Mouse (Mus musculus) stomach, embryonic 15.5 days (tissue): ENCODE data around the gene Utp11. TPM values are rescaled to one million over a fixed set of nuclear protein-coding genes. Genes with fewer than 3 reads are reported as not detected.

Experiments
- ATAC-seq: fragments of 200-750 bp; cut with Nextera tagmentation; 2 replicates; pipeline ENCODE4 v1.8.0; 2017; ENCODE audit warnings: low read depth, moderate number of reproducible peaks, moderate TSS enrichment; ENCODE audit not compliant: insufficient read depth, low FRiP score
- H3K27ac ChIP-seq: fragments of 300-500 bp; sonication (generic); 2 replicates; pipeline ENCODE4 v1.5.1; 2015; ENCODE audit warnings: mild to moderate bottlenecking, inconsistent platforms
- H3K27me3 ChIP-seq: fragments of 300-500 bp; sonication (generic); replicated peaks from 2 replicates; pipeline ENCODE4 v1.6.1; 2015; ENCODE audit warnings: inconsistent platforms
- H3K36me3 ChIP-seq: fragments of 300-500 bp; sonication (generic); 2 replicates; pipeline ENCODE4 v1.6.1; 2015; ENCODE audit warnings: inconsistent platforms
- H3K4me1 ChIP-seq: fragments of 300-500 bp; sonication (generic); 2 replicates; pipeline ENCODE4 v1.6.1; 2015; ENCODE audit warnings: inconsistent platforms
- H3K4me2 ChIP-seq: fragments of 300-500 bp; sonication (generic); 2 replicates; pipeline ENCODE4 v1.6.1; 2015; ENCODE audit warnings: mild to moderate bottlenecking, inconsistent platforms
- H3K4me3 ChIP-seq: fragments of 300-500 bp; sonication (generic); replicated peaks from 2 replicates; pipeline ENCODE4 v1.5.1; 2015; ENCODE audit warnings: inconsistent platforms
- H3K9ac ChIP-seq: fragments of 300-500 bp; sonication (generic); 2 replicates; pipeline ENCODE4 v1.6.1; 2015; ENCODE audit warnings: inconsistent platforms
- H3K9me3 ChIP-seq: fragments of 300-500 bp; sonication (generic); 2 replicates; pipeline ENCODE4 v1.6.1; 2016; ENCODE audit warnings: inconsistent platforms
- WGBS: fragments of 180-500 bp; shearing (Covaris S2); methylation state at CpG from one replicate; pipeline ENCODE4 v1.1.7; 2015; 5-methylcytosine and 5-hydroxymethylcytosine counted together
- polyA plus RNA-seq: library from polyadenylated mRNA; unstranded; fragments of >200 nt; fragmentation: Nextera tagmentation; extraction: Ambion mirVana; gene quantifications from 2 replicates; pipeline ENCODE4 v1.2.1, GENCODE M21; 2015

Utp11 gene
- polyA plus RNA-seq, 1 experiment from 2014 or later, result 82.1 TPM

DNA sequence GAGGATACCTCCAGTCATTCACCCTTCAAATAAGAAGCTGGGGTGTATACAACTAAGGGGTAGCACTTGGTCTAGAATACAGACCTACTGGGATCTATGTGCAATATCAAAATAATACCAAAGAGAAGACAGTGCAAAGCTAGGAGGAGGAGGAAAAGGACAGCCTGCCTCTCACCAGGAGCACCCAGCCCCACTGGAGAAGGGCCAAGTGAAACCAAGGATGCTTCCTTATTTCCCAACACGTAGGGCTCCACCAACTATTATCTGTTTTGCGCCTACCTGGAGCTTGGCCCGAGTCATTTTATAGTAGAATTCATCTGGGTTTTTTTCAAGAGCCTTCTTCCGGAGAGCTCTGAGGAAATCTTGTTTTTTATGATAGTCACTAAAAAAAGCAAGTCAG is 9.9 kb downstream of the Utp11 start:
- no peak for ATAC-seq
- Histone ChIP-seq H3K27ac (no peak overlapping the region), H3K4me3 (no peak overlapping the region), H3K27me3 (no peaks in the 10 kb centered on the region), H3K36me3 (peaks cover 55% of the 10 kb centered on the region), H3K9ac (no peak overlapping the region), H3K9me3 (no peaks in the 10 kb centered on the region), H3K4me2 (no peak overlapping the region), H3K4me1 (no peaks in the 10 kb centered on the region)
- WGBS, result 87% methylated on average over 4 of the region's 4 CpGs

- WGBS, result 55% methylated on average over 7 of the region's 7 CpGs
- Histone ChIP-seq H3K4me2 (no peak overlapping the region), H3K27ac (no peak overlapping the region), H3K9me3 (no peaks in the 10 kb centered on the region), H3K4me1 (no peaks in the 10 kb centered on the region), H3K36me3 (peaks cover 55% of the 10 kb centered on the region), H3K4me3 (no peak overlapping the region), H3K9ac (no peak overlapping the region), H3K27me3 (no peaks in the 10 kb centered on the region)
- ATAC-seq, result no peak
These were observed 11.1 kb downstream of the Utp11 start for GRCm38 (mm10) chr4:124682270-124682669.

GRCm38 (mm10) chr4:124675958-124676357 is 17.4 kb downstream of the Utp11 start:
- WGBS, result 86% methylated on average over 6 of the region's 6 CpGs
- H3K4me1 ChIP-seq, result peaks cover 15% of the 10 kb centered on the region; the same call in 1 of the 2 replicates
- no peak overlapping the region for H3K9ac ChIP-seq
- no peak overlapping the region for H3K27ac ChIP-seq
- H3K36me3 ChIP-seq, result peaks cover 23% of the 10 kb centered on the region
- ATAC-seq, result no peak
- no peak overlapping the region for H3K4me2 ChIP-seq
- no peak overlapping the region for H3K4me3 ChIP-seq
- no peaks in the 10 kb centered on the region for H3K9me3 ChIP-seq
- H3K27me3 ChIP-seq, result peaks cover 19% of the 10 kb centered on the region; the same call in 1 of the 2 replicates

GRCm38 (mm10) chr4:124675037-124675436 is 18.4 kb downstream of the Utp11 start:
- no peak overlapping the region for H3K4me3 ChIP-seq
- no peak for ATAC-seq
- peaks cover 15% of the 10 kb centered on the region for H3K36me3 ChIP-seq
- 4% methylated on average over 4 of the region's 4 CpGs for WGBS
- H3K27ac ChIP-seq, result no peak overlapping the region
- H3K27me3 ChIP-seq, result peaks cover 19% of the 10 kb centered on the region; the same call in 1 of the 2 replicates
- peaks cover 15% of the 10 kb centered on the region; the same call in 1 of the 2 replicates for H3K4me1 ChIP-seq
- no peak overlapping the region for H3K9ac ChIP-seq
- H3K9me3 ChIP-seq, result no peaks in the 10 kb centered on the region
- H3K4me2 ChIP-seq, result no peak overlapping the region

DNA sequence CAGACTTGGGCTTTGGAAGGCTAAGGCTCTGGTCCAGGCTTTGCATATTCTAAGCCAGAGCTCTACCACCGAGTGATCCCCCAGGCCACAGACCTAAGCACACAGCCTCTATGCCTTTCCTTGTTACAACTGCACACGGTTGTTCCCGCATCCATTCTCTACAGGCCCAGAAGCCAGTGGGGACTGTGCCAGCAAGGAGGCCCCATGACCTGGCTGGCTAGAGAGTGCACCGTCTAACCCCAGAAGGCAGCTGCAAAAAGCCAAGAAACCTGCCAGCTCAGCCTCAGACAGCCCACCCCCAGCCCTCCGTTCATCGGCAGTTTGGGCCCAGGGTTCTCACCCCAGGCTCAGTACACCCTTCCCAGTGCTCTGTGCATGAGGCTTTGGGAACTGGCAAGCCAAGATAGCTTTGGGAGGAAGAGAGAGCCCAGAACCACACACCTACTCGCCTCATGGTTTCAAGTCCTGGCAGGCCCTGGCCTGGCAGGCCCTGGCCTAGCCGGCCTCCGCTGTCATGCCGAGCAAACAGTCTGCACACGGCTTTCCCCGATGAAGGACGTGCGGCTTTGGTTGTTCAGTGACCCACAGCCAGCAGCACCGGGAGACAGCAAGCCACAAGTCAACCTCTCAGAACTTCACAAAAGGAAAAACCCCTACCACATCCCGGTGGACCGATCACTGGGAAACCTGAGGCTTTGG is 18.9 kb downstream of the Utp11 start:
- peaks cover 15% of the 10 kb centered on the region; the same call in 1 of the 2 replicates for H3K4me1 ChIP-seq
- ATAC-seq, result no peak
- H3K4me3 ChIP-seq, result no peak overlapping the region
- peaks cover 9% of the 10 kb centered on the region for H3K36me3 ChIP-seq
- H3K27ac ChIP-seq, result no peak overlapping the region
- WGBS, result 63% methylated on average over 17 of the region's 17 CpGs
- H3K4me2 ChIP-seq, result no peak overlapping the region
- H3K27me3 ChIP-seq, result peaks cover 19% of the 10 kb centered on the region; the same call in 1 of the 2 replicates
- H3K9ac ChIP-seq, result no peak overlapping the region
- no peaks in the 10 kb centered on the region for H3K9me3 ChIP-seq

GRCm38 (mm10) chr4:124672347-124673320 is 20.8 kb downstream of the Utp11 start:
- Histone ChIP-seq H3K27me3 (peaks cover 30% of the 10 kb centered on the region; the same call in 1 of the 2 replicates), H3K27ac (no peak overlapping the region), H3K4me1 (peaks cover 15% of the 10 kb centered on the region; the same call in 1 of the 2 replicates), H3K36me3 (peaks cover 2% of the 10 kb centered on the region; the same call in 1 of the 2 replicates), H3K9me3 (no peaks in the 10 kb centered on the region), H3K4me2 (peak overlapping the region; percentile 19), H3K4me3 (peak overlapping the region; percentile 14; the same call in 1 of the 2 replicates), H3K9ac (no peak overlapping the region)
- 5% methylated on average over 27 of the region's 31 CpGs for WGBS
- ATAC-seq, result no peak

- WGBS, result 22% methylated on average over 7 of the region's 7 CpGs
- Histone ChIP-seq H3K27me3 (peaks cover 37% of the 10 kb centered on the region), H3K4me1 (peaks cover 15% of the 10 kb centered on the region; the same call in 1 of the 2 replicates), H3K9me3 (no peaks in the 10 kb centered on the region), H3K36me3 (no peaks in the 10 kb centered on the region), H3K9ac (no peak overlapping the region), H3K4me2 (no peak overlapping the region), H3K27ac (no peak overlapping the region), H3K4me3 (no peak overlapping the region)
- ATAC-seq, result no peak
These were observed 21.8 kb downstream of the Utp11 start for GRCm38 (mm10) chr4:124671583-124671982.

GRCm38 (mm10) chr4:124670232-124670631 is 23.2 kb downstream of the Utp11 start:
- no peak overlapping the region for H3K27ac ChIP-seq
- no peak overlapping the region for H3K4me2 ChIP-seq
- H3K4me3 ChIP-seq, result no peak overlapping the region
- H3K27me3 ChIP-seq, result peaks cover 45% of the 10 kb centered on the region
- peaks cover 15% of the 10 kb centered on the region; the same call in 1 of the 2 replicates for H3K4me1 ChIP-seq
- WGBS, result 71% methylated on average over 8 of the region's 8 CpGs
- H3K9ac ChIP-seq, result no peak overlapping the region
- no peaks in the 10 kb centered on the region for H3K36me3 ChIP-seq
- H3K9me3 ChIP-seq, result no peaks in the 10 kb centered on the region
- ATAC-seq, result no peak

DNA sequence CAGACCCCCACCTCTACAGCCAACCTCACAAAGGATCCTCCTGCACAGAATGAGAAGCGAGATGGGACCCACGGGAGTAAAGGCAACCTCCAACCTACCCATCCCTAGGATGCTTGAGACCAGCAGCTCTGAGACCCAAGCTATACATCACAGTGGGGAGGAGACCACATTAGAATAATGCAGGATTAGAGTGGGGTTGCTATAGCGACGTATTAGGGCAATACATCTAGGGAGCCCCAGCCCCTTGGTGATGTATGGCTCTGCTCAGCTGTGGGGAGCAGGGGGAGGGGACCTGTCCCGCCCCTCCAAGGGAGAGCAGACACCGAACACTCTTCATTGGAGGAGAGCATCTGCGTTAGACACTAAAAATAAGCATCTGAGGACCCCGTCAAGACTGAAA is 25.3 kb downstream of the Utp11 start:
- H3K27me3 ChIP-seq, result peaks cover 56% of the 10 kb centered on the region
- no peak for ATAC-seq
- 21% methylated on average over 8 of the region's 8 CpGs for WGBS

GRCm38 (mm10) chr4:124667476-124668033 is 25.8 kb downstream of the Utp11 start:
- no peak overlapping the region for H3K27ac ChIP-seq
- 42% methylated on average over 14 of the region's 14 CpGs for WGBS

More for the DNA sequence above, 25.3 kb downstream of the Utp11 start:
- H3K4me2 ChIP-seq, result no peak overlapping the region
- no peak overlapping the region for H3K27ac ChIP-seq
- no peaks in the 10 kb centered on the region for H3K9me3 ChIP-seq
- H3K9ac ChIP-seq, result no peak overlapping the region
- H3K36me3 ChIP-seq, result no peaks in the 10 kb centered on the region
- H3K4me3 ChIP-seq, result no peak overlapping the region
- H3K4me1 ChIP-seq, result peaks cover 10% of the 10 kb centered on the region; the same call in 1 of the 2 replicates

DNA sequence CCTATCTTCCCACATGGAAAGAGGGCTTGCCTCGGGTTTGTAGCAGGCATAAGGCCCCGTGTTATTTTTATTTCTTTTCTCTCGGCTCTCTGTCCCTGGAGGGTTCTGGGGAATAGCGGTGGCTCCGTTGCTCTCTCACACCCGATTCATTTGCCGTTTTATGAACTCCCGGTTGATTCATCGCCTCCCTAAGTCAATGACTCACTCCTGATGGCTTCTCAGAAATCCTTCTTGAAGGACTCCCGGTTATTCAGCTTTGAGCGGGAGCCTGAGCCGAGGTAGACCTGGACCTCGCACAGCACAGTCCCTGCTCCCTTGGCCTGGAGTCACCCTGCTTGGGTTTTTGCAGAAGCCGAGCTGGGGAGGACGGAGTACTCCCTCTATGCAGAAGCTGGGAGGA is 28.8 kb downstream of the Utp11 start:
- no peak for ATAC-seq
- Histone ChIP-seq H3K9ac (no peak overlapping the region), H3K36me3 (no peaks in the 10 kb centered on the region), H3K9me3 (no peaks in the 10 kb centered on the region), H3K4me3 (no peak overlapping the region), H3K27ac (no peak overlapping the region), H3K4me1 (0 out of 2 replicates have a peak, but pooled peaks cover 3% of the 10 kb centered on the region), H3K4me2 (no peak overlapping the region), H3K27me3 (peaks cover 71% of the 10 kb centered on the region)
- WGBS, result 66% methylated on average over 15 of the region's 15 CpGs

More at GRCm38 (mm10) chr4:124667476-124668033, 25.8 kb downstream of the Utp11 start:
- Histone ChIP-seq H3K9me3 (no peaks in the 10 kb centered on the region), H3K9ac (no peak overlapping the region), H3K4me1 (peaks cover 5% of the 10 kb centered on the region; the same call in 1 of the 2 replicates), H3K4me2 (no peak overlapping the region), H3K4me3 (no peak overlapping the region), H3K36me3 (no peaks in the 10 kb centered on the region), H3K27me3 (peaks cover 56% of the 10 kb centered on the region)
- ATAC-seq, result no peak
